Mouse (Mus musculus) myocyte (in vitro differentiated cells): Measurements from ENCODE around the gene Lcn10. TPM values are rescaled to one million over a fixed set of nuclear protein-coding genes. Genes with fewer than 3 reads are reported as not detected.
"Not testable (repeated sequence)": the region's sequence is repeated elsewhere in the genome, so short reads cannot be mapped to it uniquely, and the experiment has no call there.

Source experiments
- H3K27me3 ChIP-seq: one replicate; pipeline ENCODE4 v1.6.1; 2011; ENCODE audit not compliant: control insufficient read depth, insufficient read depth, insufficient read length
- H3K36me3 ChIP-seq: one replicate; pipeline ENCODE4 v1.6.1; 2011; ENCODE audit not compliant: control insufficient read depth, insufficient read depth
- H3K4me2 ChIP-seq: one replicate; pipeline ENCODE4 v1.6.1; 2011; ENCODE audit warnings: low read depth, control low read depth
- H3K4me3 ChIP-seq: one replicate; pipeline ENCODE4 v1.5.1; 2011; ENCODE audit warnings: mild to moderate bottlenecking, control low read depth, moderate library complexity
- H3K79me2 ChIP-seq: one replicate; pipeline ENCODE4 v1.6.1; 2011; ENCODE audit not compliant: control insufficient read depth, insufficient read depth
- H3ac ChIP-seq: one replicate; pipeline ENCODE4 v1.6.1; 2011; ENCODE audit not compliant: control insufficient read depth, insufficient read length
- CEBPB ChIP-seq: IDR thresholded peaks from 2 replicates; pipeline ENCODE4 v1.6.1; 2011; ENCODE audit warnings: mild to moderate bottlenecking, moderate library complexity; ENCODE audit not compliant: poor library complexity, insufficient read depth, severe bottlenecking
- E2F4 ChIP-seq: IDR thresholded peaks from one replicate; pipeline ENCODE4 v1.6.1; 2011; ENCODE audit warnings: mild to moderate bottlenecking, control low read depth, moderate library complexity; ENCODE audit not compliant: insufficient read depth
- MAX ChIP-seq: IDR thresholded peaks from one replicate; pipeline ENCODE4 v1.6.1; 2011; ENCODE audit warnings: low read depth, mild to moderate bottlenecking, control low read depth
- MYOD1 ChIP-seq, 3 experiments: IDR thresholded peaks; one replicate each; pipeline ENCODE4 v1.6.1; 2011; ENCODE audit warnings: control low read depth in 2 of 3, low read depth in 2 of 3, mild to moderate bottlenecking in 2 of 3, moderate library complexity in 1 of 3; ENCODE audit not compliant: insufficient read length in 2 of 3, control insufficient read depth in 1 of 3
- MYOG ChIP-seq, 3 experiments: IDR thresholded peaks; one replicate each; pipeline ENCODE4 v1.6.1; 2011; ENCODE audit warnings: control low read depth in 2 of 3, low read depth in 2 of 3, mild to moderate bottlenecking in 2 of 3; ENCODE audit not compliant: insufficient read length in 2 of 3, control insufficient read depth in 1 of 3, insufficient read depth in 1 of 3
- POLR2A ChIP-seq: IDR thresholded peaks from one replicate; pipeline ENCODE4 v1.6.1; 2011; ENCODE audit warnings: low read depth, mild to moderate bottlenecking, control low read depth, moderate library complexity; ENCODE audit not compliant: insufficient read length
- POLR2AphosphoS2 ChIP-seq: IDR thresholded peaks from one replicate; pipeline ENCODE4 v1.6.1; 2011; ENCODE audit warnings: low read depth, control low read depth; ENCODE audit not compliant: insufficient read length
- REST ChIP-seq: IDR thresholded peaks from one replicate; pipeline ENCODE4 v1.6.1; 2011; ENCODE audit warnings: mild to moderate bottlenecking, control low read depth, moderate library complexity; ENCODE audit not compliant: insufficient read depth, insufficient read length
- SRF ChIP-seq: IDR thresholded peaks from one replicate; pipeline ENCODE4 v1.6.1; 2011; ENCODE audit warnings: low read depth; ENCODE audit not compliant: control insufficient read depth, insufficient read length
- TCF12 ChIP-seq: IDR thresholded peaks from one replicate; pipeline ENCODE4 v1.6.1; 2011; ENCODE audit warnings: mild to moderate bottlenecking, control low read depth; ENCODE audit not compliant: poor library complexity, insufficient read depth, severe bottlenecking
- TCF3 ChIP-seq: IDR thresholded peaks from one replicate; pipeline ENCODE4 v1.6.1; 2011; ENCODE audit warnings: low read depth, control low read depth; ENCODE audit not compliant: insufficient read length
- USF1 ChIP-seq: IDR thresholded peaks from one replicate; pipeline ENCODE4 v1.6.1; 2011; ENCODE audit warnings: low read depth, mild to moderate bottlenecking, control low read depth, moderate library complexity
- polyA plus RNA-seq: library from polyadenylated mRNA; unstranded; fragments of >200 nt; fragmentation: generic; extraction: Trizol; gene quantifications from one replicate; pipeline ENCODE4 v1.2.1, GENCODE M21; 2012; ENCODE audit warnings: missing spikeins

Lcn10 gene
- polyA plus RNA-seq, 1 experiment = not detected

DNA sequence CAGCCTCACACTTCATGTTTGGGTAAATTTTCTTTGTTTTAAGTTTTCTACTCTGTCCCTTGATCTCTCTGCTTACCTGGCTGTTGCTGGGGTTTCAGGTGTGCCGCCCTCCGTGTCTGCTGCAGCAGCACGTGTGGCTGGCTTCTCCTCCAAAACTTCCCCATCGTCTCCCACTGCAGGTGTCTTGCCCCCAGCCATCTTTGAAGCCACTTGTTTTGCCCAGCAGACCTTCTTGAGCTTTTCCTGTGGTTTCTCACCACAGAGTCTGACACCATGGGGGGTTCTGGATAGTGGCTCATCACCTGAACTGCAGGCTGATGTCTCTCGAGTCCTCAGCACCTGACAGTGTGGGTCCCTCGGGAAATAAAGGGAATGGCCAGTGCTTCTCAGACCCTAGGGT lies 3.0 kb upstream of the Lcn10 start:
- no peak for TF ChIP-seq REST
- no peak for TF ChIP-seq USF1
- TF ChIP-seq E2F4 = no peak
- no peak for TF ChIP-seq SRF
- TF ChIP-seq POLR2A = no peak
- H3K27me3 ChIP-seq = peaks cover 53% of the 10 kb centered on the region
- H3K4me2 ChIP-seq = no peak overlapping the region
- no peaks in the 10 kb centered on the region for H3K36me3 ChIP-seq
- H3ac ChIP-seq = no peak overlapping the region
- H3K4me3 ChIP-seq = no peak overlapping the region
- no peaks in the 10 kb centered on the region for H3K79me2 ChIP-seq

DNA sequence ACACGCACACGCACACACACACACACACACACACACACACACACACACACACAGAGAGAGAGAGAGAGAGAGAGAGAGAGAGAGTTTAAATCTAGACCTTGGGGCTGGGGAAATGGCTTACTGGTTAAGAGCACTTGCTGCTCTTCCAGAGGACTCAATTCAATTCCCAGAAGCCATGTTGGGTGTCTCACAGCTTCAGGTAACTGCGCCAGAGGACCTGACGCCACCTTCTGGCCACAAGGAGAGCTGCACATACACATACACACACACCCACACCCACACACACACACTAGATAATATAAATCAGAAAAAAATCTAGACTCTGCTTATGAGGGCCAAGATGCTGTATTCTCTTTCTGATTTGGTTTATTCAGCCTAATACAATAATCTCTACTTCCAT lies 4.4 kb downstream of the Lcn10 start:
- no peaks in the 10 kb centered on the region for H3K36me3 ChIP-seq
- no peak overlapping the region for H3K4me2 ChIP-seq
- H3K27me3 ChIP-seq = peaks cover 34% of the 10 kb centered on the region
- TF ChIP-seq MAX = no peak
- no peak overlapping the region for H3ac ChIP-seq
- H3K79me2 ChIP-seq = no peaks in the 10 kb centered on the region
- H3K4me3 ChIP-seq = no peak overlapping the region

DNA sequence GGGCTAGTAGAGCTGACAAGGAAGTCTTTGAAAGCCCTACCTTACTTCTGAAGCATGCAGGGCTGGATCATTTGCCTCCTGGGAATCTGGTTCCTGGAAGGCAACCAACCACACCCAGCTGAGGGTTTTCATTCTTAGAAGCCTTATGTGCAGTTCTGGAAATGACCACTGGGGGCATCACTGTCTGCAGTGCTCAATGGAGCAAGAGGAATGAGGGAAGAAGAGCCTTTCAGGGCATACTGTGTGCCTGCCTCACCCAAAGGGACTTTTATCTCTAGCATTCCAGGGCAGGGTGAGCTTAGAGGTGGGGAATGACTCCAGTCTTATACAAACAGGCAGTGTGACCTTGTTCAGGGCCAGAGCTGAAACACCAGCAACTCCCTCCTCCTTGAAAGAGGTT lies 12.1 kb downstream of the Lcn10 start:
- TF ChIP-seq TCF12 (no peak), MAX (no peak), POLR2AphosphoS2 (no peak), USF1 (no peak), MYOD1 (IDR thresholded peaks at IDR 0.05; ENCODE audit: control insufficient read depth in 1 of 3, insufficient read length in 2 of 3, low read depth in 2 of 3) (no peak), REST (no peak), POLR2A (no peak), MYOG (IDR thresholded peaks at IDR 0.05; ENCODE audit: control insufficient read depth in 1 of 3, insufficient read depth in 1 of 3, insufficient read length in 2 of 3, low read depth in 2 of 3) (no peak), E2F4 (no peak), SRF (no peak), TCF3 (no peak), CEBPB (no peak)
- Histone ChIP-seq H3K4me2 (no peak overlapping the region), H3K79me2 (no peaks in the 10 kb centered on the region), H3K36me3 (no peaks in the 10 kb centered on the region), H3K4me3 (no peak overlapping the region), H3K27me3 (peaks cover 35% of the 10 kb centered on the region), H3ac (no peak overlapping the region)

DNA sequence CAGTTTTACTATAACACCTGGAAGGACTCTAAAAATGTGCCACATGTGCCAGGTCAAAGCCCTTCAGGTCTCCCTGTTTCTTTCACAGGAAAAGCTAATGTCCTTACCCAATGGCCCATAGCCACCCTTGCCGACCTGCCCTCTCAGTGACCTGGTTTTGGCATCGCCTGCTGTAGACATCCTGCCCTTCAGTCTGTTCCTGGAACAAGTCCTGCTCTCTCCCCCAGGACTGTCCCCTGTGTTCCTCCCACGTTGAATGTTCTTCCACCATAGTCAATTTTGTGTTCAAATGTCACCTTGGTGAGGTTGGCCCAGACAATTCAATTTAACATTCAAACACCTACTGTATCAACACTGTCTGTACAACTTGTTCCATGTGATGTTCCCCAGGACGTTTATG lies 14.4 kb downstream of the Lcn10 start:
- TF ChIP-seq MYOD1 (IDR thresholded peaks at IDR 0.05; ENCODE audit: control insufficient read depth in 1 of 3, insufficient read length in 2 of 3, low read depth in 2 of 3) (no peak), SRF (no peak), CEBPB (no peak), MAX (no peak), POLR2AphosphoS2 (no peak), MYOG (IDR thresholded peaks at IDR 0.05; ENCODE audit: control insufficient read depth in 1 of 3, insufficient read depth in 1 of 3, insufficient read length in 2 of 3, low read depth in 2 of 3) (no peak), POLR2A (no peak), E2F4 (no peak)
- H3K4me3 ChIP-seq = no peak overlapping the region
- peaks cover 40% of the 10 kb centered on the region for H3K27me3 ChIP-seq
- H3K36me3 ChIP-seq = no peaks in the 10 kb centered on the region
- H3K4me2 ChIP-seq = no peak overlapping the region
- H3ac ChIP-seq = no peak overlapping the region
- H3K79me2 ChIP-seq = no peaks in the 10 kb centered on the region

- no peak overlapping the region for H3K4me3 ChIP-seq
- H3K27me3 ChIP-seq = peaks cover 48% of the 10 kb centered on the region
- no peak overlapping the region for H3K4me2 ChIP-seq
- H3K79me2 ChIP-seq = no peaks in the 10 kb centered on the region
- no peak overlapping the region for H3ac ChIP-seq
- TF ChIP-seq MYOG (IDR thresholded peaks at IDR 0.05; ENCODE audit: control insufficient read depth in 1 of 3, insufficient read depth in 1 of 3, insufficient read length in 2 of 3, low read depth in 2 of 3) (no peak), TCF3 (no peak), USF1 (no peak), MAX (no peak)
- no peaks in the 10 kb centered on the region for H3K36me3 ChIP-seq
These were observed 16.2 kb downstream of the Lcn10 start for GRCm38 (mm10) chr2:25698696-25699095.

- H3K36me3 ChIP-seq, H3K4me2 ChIP-seq, H3K79me2 ChIP-seq, H3K4me3 ChIP-seq, H3ac ChIP-seq: not testable (repeated sequence)
- peaks cover 58% of the 10 kb centered on the region for H3K27me3 ChIP-seq
These were observed 17.2 kb downstream of the Lcn10 start, which contains the start of gene Obp2a for GRCm38 (mm10) chr2:25699743-25700142. TSS of gene Obp2a (plus strand) at chr2:25700043.
